Mouse (Mus musculus) skeletal muscle tissue, postnatal 0 days (tissue): Measurements from ENCODE around the gene Cryab. TPM values are rescaled to one million over a fixed set of nuclear protein-coding genes. Genes with fewer than 3 reads are reported as not detected.

ENCODE experiments used
- polyA plus RNA-seq: library from polyadenylated mRNA; unstranded; fragments of >200 nt; fragmentation: Nextera tagmentation; extraction: Ambion mirVana; gene quantifications from 2 replicates; pipeline ENCODE4 v1.2.1, GENCODE M21; 2015

The Cryab gene
- polyA plus RNA-seq = 938 and 1,056 TPM in 2 replicates

GRCm38 (mm10) chr9:50751323-50751722 is at the start of gene Cryab:
TSS of gene Cryab (plus strand) at chr9:50751325.

GRCm38 (mm10) chr9:50738914-50739870 is 11.9 kb upstream of the Cryab start, which contains the start of gene Dixdc1:
TSS of gene Dixdc1 (minus strand) at chr9:50739517.

GRCm38 (mm10) chr9:50746214-50746677 is 4.9 kb upstream of the Cryab start, which contains the start of gene 2310030G06Rik:
TSS of gene 2310030G06Rik (minus strand) at chr9:50746536.

GRCm38 (mm10) chr9:50752054-50752602 is 1.0 kb downstream of the Cryab start, which contains the start of gene Hspb2:
TSS of gene Hspb2 (minus strand) at chr9:50752354.

GRCm38 (mm10) chr9:50768107-50769002 is 17.2 kb downstream of the Cryab start, which contains the start of gene Fdxacb1:
TSS of gene Fdxacb1 (plus strand) at chr9:50768236.

GRCm38 (mm10) chr9:50774991-50775612 is 24.0 kb downstream of the Cryab start, which contains the start of the genes Alg9 and 1110032A03Rik:
TSS of gene Alg9 (plus strand) at chr9:50775019.
TSS of gene 1110032A03Rik (minus strand) at chr9:50775520.

Other genes starting within 250 kb of the Cryab start
- 51.1 and 58.1 TPM in 2 replicates for gene Pts, start 222.6 kb upstream of the Cryab start, polyA plus RNA-seq
- 4.8 and 8.2 TPM in 2 replicates for gene Il18, start 196.5 kb upstream of the Cryab start, polyA plus RNA-seq
- 0.17 and 0.19 TPM in 2 replicates for gene Bco2, start 196.1 kb upstream of the Cryab start, polyA plus RNA-seq
- gene Tex12, start 190.0 kb upstream of the Cryab start, polyA plus RNA-seq = not detected in 2 replicates
- 647 and 653 TPM in 2 replicates for gene Sdhd, start 147.5 kb upstream of the Cryab start, polyA plus RNA-seq
- gene Timm8b, start 147.4 kb upstream of the Cryab start, polyA plus RNA-seq = 233 and 251 TPM in 2 replicates
- gene Pih1d2, start 134.0 kb upstream of the Cryab start, polyA plus RNA-seq = 0.77 and 1.0 TPM in 2 replicates
- 11.4 and 11.5 TPM in 2 replicates for gene Nkapd1, start 133.9 kb upstream of the Cryab start, polyA plus RNA-seq
- 152 and 165 TPM in 2 replicates for gene Dlat, start 91.5 kb upstream of the Cryab start, polyA plus RNA-seq
- 5.2 and 6.3 TPM in 2 replicates for gene Dixdc1, start 11.8 kb upstream of the Cryab start, polyA plus RNA-seq
- 1.7 and 2.6 TPM in 2 replicates for gene 2310030G06Rik, start 4.8 kb upstream of the Cryab start, polyA plus RNA-seq
- gene Hspb2, start 1.0 kb downstream of the Cryab start, polyA plus RNA-seq = 267 and 317 TPM in 2 replicates
- gene Fdxacb1, start 16.9 kb downstream of the Cryab start, polyA plus RNA-seq = 7.0 and 8.2 TPM in 2 replicates
- 12.8 and 17.6 TPM in 2 replicates for gene Alg9, start 23.7 kb downstream of the Cryab start, polyA plus RNA-seq
- 33.2 and 34.6 TPM in 2 replicates for gene 1110032A03Rik, start 24.2 kb downstream of the Cryab start, polyA plus RNA-seq
- gene Ppp2r1b, start 94.0 kb downstream of the Cryab start, polyA plus RNA-seq = 9.8 and 16.7 TPM in 2 replicates